Mouse (Mus musculus): ENCODE measurements at regions not wholly inside any gene's neighbourhood (a gene's known extent, or its start where the extent isn't known, plus 50 kb on each side); places are given as distances from the start of the nearest gene placed in this dataset.
A peak's percentile ranks its signal among the peaks of the same experiment; 100 is the strongest.

DNA sequence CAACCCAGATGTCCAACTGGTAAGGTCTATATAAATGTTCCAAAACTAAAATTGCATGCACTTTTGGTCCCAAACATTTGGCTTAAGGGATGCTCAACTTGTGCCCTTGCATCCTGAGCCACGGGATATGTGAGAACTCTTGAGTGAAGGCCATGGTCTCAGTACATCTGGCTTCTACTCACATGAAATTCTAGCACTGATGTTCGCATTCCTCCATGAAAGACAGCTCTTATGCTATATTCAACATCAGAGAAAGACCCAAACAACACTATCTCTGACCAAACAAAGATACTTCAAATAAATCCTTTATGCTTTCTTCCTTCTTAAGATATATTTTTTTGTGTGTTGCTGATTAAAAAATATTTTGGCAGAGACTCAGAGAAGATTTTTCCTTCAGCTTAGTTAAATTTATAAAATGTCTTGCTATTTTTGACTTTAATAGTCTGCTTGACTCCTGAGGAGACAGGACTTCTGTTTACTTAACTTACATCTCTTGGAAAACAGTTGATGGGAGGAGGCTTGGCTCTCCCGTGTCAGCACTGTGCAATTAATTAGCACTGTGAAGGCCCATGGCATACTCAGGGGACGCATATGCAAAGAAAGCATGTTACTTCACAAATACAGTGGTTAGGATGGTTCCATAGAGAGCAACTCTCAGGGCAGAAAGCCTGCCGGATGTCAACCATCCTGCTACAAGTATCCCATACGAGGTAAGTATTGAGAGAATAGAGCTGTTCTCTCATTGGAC lies 230.9 kb downstream of the Gm19410 start:
- Histone ChIP-seq H3K4me1 (ENCODE audit: control insufficient read depth, insufficient read depth, low read depth, low read length) (no peaks in the 10 kb centered on the region), H3K27me3 (replicated peaks; ENCODE audit: control insufficient read depth, insufficient read depth, low read length) (no peaks in the 10 kb centered on the region), H3K4me3 (ENCODE audit: low read length) (no peak overlapping the region), H3K27ac (ENCODE audit: low read depth, low read length) (no peak overlapping the region), H3K9me3 (ENCODE audit: control insufficient read depth, low read length) (no peaks in the 10 kb centered on the region), H3K9ac (ENCODE audit: low read depth, low read length) (no peak overlapping the region), H3K36me3 (ENCODE audit: control insufficient read depth, insufficient read depth, low read length) (no peaks in the 10 kb centered on the region), H3K4me2 (ENCODE audit: low read length) (no peak overlapping the region)
- 71% methylated on average over 6 of the region's 6 CpGs for whole genome bisulfite sequencing
- no peak for ATAC-seq

DNA sequence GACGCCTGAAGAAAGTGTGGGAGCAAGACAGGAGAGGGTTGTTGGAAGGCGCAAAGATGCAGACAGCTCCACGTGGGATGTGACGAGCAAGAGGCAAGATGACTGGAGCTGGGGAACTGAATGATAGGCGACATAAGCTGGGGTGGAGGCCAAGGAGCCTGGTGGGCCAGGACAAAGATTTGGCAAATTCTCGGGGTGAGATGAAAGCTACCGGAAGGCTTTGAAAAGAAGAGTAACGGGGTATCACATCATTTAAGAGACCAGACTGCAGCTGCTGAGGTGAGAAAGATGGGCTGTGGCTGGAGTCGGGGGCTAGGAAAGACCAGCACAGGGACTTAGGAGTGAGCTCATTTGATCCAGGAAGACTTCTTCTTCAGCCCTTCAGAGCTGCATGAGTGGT lies 234.0 kb downstream of the Gm19410 start:
- WGBS = 84% methylated on average over 9 of the region's 9 CpGs
- Histone ChIP-seq H3K9me3 (ENCODE audit: control insufficient read depth, low read length) (no peaks in the 10 kb centered on the region), H3K27ac (ENCODE audit: low read depth, low read length) (no peak overlapping the region), H3K36me3 (ENCODE audit: control insufficient read depth, insufficient read depth, low read length) (no peaks in the 10 kb centered on the region), H3K4me3 (ENCODE audit: low read length) (no peak overlapping the region), H3K4me2 (ENCODE audit: low read length) (no peak overlapping the region), H3K27me3 (replicated peaks; ENCODE audit: control insufficient read depth, insufficient read depth, low read length) (no peaks in the 10 kb centered on the region), H3K4me1 (ENCODE audit: control insufficient read depth, insufficient read depth, low read depth, low read length) (no peaks in the 10 kb centered on the region), H3K9ac (ENCODE audit: low read depth, low read length) (no peak overlapping the region)
- no peak for ATAC-seq

DNA sequence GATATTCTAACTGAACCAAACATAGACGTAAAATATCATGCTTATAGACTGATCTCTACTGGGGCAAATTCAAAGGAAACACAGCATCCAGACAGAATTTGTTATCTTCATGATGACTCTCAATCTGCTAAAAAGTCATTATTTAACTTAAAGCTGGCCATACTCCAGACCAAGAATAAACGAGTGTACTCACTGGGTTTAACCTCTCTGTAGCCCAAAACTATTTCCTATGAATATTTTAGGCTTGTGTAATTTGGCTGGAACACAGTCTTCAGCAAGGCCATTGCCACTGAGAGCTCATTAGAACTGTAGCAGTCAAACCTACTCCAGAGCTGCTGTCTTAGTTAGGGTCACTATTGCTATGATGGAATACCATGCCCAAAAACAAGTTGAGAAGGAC lies 238.8 kb downstream of the Gm19410 start:
- H3K27me3 ChIP-seq (replicated peaks; ENCODE audit: control insufficient read depth, insufficient read depth, low read length) = no peaks in the 10 kb centered on the region
- WGBS = 82% methylated on average over 2 of the region's 2 CpGs
- H3K9me3 ChIP-seq (ENCODE audit: control insufficient read depth, low read length) = peaks cover 3% of the 10 kb centered on the region; the same call in 1 of the 2 replicates
- H3K9ac ChIP-seq (ENCODE audit: low read depth, low read length) = no peak overlapping the region
- no peaks in the 10 kb centered on the region for H3K4me1 ChIP-seq (ENCODE audit: control insufficient read depth, insufficient read depth, low read depth, low read length)
- ATAC-seq = no peak
- H3K27ac ChIP-seq (ENCODE audit: low read depth, low read length) = no peak overlapping the region
- no peak overlapping the region for H3K4me3 ChIP-seq (ENCODE audit: low read length)
- H3K36me3 ChIP-seq (ENCODE audit: control insufficient read depth, insufficient read depth, low read length) = no peaks in the 10 kb centered on the region
- H3K4me2 ChIP-seq (ENCODE audit: low read length) = no peak overlapping the region

DNA sequence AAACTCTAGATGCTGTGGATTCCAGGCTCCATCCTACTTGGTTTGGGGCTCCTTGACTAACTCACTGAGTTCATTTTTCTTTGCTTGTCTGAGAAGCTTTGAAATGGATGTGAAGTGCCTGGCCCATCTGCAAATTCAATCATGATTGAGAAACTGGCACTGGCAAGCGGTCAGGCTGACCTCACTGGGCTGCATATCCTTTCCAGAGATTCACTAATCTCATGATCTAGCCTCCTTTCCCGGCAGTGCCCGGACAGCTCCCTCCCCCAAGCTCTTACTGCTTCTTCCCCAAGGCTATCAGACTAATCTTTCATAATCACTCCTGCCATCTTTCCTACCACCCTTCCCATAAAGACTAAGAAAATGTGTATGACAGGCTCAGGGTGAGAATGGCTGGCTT lies 239.9 kb downstream of the Gm19410 start:
- Histone ChIP-seq H3K9me3 (ENCODE audit: control insufficient read depth, low read length) (peaks cover 3% of the 10 kb centered on the region; the same call in 1 of the 2 replicates), H3K4me3 (ENCODE audit: low read length) (no peak overlapping the region)
- WGBS = 71% methylated on average over 3 of the region's 3 CpGs

DNA sequence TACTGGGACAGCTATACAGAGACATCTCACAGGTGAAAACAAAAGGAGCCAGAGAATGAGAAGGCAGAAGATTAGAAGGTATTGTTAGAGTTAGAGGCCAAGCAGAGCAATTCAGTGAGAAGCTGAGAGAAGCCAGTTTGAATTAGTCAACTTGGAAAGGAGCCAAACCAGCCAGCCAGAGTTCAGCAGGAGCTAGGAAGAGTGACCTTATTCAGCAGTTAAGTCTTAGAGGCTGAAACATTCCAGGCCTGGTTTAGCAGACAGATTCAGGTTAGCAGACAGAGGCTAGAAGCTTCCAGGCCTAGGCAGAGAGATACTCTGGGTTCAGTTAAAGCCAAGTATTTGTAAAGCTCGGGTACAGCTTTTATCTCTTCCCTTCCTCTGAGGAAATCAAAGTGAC lies 242.1 kb downstream of the Gm19410 start:
- Histone ChIP-seq H3K36me3 (ENCODE audit: control insufficient read depth, insufficient read depth, low read length) (no peaks in the 10 kb centered on the region), H3K4me1 (ENCODE audit: control insufficient read depth, insufficient read depth, low read depth, low read length) (no peaks in the 10 kb centered on the region), H3K27ac (ENCODE audit: low read depth, low read length) (no peak overlapping the region), H3K4me3 (ENCODE audit: low read length) (no peak overlapping the region), H3K9ac (ENCODE audit: low read depth, low read length) (no peak overlapping the region), H3K27me3 (replicated peaks; ENCODE audit: control insufficient read depth, insufficient read depth, low read length) (no peaks in the 10 kb centered on the region), H3K9me3 (ENCODE audit: control insufficient read depth, low read length) (peaks cover 3% of the 10 kb centered on the region; the same call in 1 of the 2 replicates), H3K4me2 (ENCODE audit: low read length) (no peak overlapping the region)
- WGBS = 96% methylated on average over 1 of the region's 1 CpGs
- no peak for ATAC-seq

More for the DNA sequence above, 239.9 kb downstream of the Gm19410 start:
- H3K4me2 ChIP-seq (ENCODE audit: low read length) = no peak overlapping the region
- no peaks in the 10 kb centered on the region for H3K4me1 ChIP-seq (ENCODE audit: control insufficient read depth, insufficient read depth, low read depth, low read length)
- no peaks in the 10 kb centered on the region for H3K36me3 ChIP-seq (ENCODE audit: control insufficient read depth, insufficient read depth, low read length)
- no peaks in the 10 kb centered on the region for H3K27me3 ChIP-seq (replicated peaks; ENCODE audit: control insufficient read depth, insufficient read depth, low read length)
- no peak for ATAC-seq
- H3K9ac ChIP-seq (ENCODE audit: low read depth, low read length) = no peak overlapping the region
- H3K27ac ChIP-seq (ENCODE audit: low read depth, low read length) = no peak overlapping the region

DNA sequence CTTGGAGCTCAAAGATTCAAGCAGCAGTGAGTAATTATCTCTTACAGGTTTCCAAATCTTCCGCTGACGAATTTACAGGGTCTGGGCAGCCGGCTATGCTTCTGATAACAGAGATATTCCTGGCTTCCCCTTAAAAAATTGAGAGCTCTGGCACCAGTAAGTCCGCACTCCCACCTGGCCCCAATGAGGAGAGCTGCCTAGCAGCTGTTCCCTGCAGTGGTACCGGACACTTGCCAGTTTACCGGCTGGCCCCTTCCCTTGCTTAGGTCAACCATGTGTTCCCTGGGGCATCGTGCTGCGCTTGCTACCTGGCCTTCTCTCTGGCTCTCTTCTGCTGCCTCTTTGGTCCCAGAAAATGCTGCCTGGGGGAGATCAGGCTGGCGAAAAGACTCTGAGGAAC lies 244.0 kb downstream of the Gm19410 start:
- peak; percentile 52; the same call in 1 of the 2 replicates for ATAC-seq
- H3K9ac ChIP-seq (ENCODE audit: low read depth, low read length) = no peak overlapping the region
- no peak overlapping the region for H3K4me2 ChIP-seq (ENCODE audit: low read length)
- H3K9me3 ChIP-seq (ENCODE audit: control insufficient read depth, low read length) = peaks cover 3% of the 10 kb centered on the region; the same call in 1 of the 2 replicates
- H3K4me1 ChIP-seq (ENCODE audit: control insufficient read depth, insufficient read depth, low read depth, low read length) = peaks cover 8% of the 10 kb centered on the region
- no peaks in the 10 kb centered on the region for H3K27me3 ChIP-seq (replicated peaks; ENCODE audit: control insufficient read depth, insufficient read depth, low read length)
- 62% methylated on average over 9 of the region's 9 CpGs for WGBS
- H3K4me3 ChIP-seq (ENCODE audit: low read length) = no peak overlapping the region
- H3K36me3 ChIP-seq (ENCODE audit: control insufficient read depth, insufficient read depth, low read length) = no peaks in the 10 kb centered on the region
- no peak overlapping the region for H3K27ac ChIP-seq (ENCODE audit: low read depth, low read length)

DNA sequence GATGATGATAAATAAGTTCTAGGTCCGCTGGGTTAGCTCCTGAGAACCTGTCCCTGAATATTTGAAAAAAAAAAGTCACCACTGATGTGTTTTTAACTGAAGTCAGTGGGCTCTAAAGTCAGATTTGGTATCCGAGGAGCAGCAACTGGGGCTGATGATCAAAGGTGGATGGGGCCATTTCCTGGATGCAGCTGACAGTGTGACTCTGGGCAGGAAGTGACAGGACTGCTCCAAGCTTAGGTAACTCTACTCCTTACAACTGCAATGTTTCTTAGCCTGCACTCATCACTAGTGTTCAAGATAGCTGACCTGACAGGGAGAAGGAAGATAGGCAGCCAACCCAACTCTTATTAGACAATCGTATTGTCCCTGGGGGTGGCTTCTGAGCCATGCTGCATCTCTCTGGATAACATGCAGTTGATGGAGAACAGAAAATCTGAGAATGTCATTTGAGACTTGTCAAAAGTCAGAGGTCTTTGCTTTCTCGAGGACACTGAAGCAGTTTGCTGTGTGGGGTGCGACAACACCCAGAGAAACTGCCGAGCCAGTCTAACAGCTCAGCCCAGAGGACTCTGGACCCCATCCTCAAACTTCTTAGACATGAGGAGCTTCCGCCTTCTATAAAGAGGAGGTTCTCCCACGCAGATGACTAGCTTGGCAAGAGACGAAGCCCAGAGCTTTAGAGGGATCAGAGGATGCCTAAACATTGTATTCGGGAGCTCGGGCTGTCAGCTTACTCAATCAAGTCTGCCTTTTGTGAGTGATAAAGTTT lies 245.0 kb downstream of the Gm19410 start:
- H3K4me1 ChIP-seq (ENCODE audit: control insufficient read depth, insufficient read depth, low read depth, low read length) = peaks cover 9% of the 10 kb centered on the region
- no peak overlapping the region for H3K4me2 ChIP-seq (ENCODE audit: low read length)
- no peak overlapping the region for H3K9ac ChIP-seq (ENCODE audit: low read depth, low read length)
- H3K9me3 ChIP-seq (ENCODE audit: control insufficient read depth, low read length) = peaks cover 3% of the 10 kb centered on the region; the same call in 1 of the 2 replicates
- WGBS = 78% methylated on average over 11 of the region's 11 CpGs
- no peak overlapping the region for H3K27ac ChIP-seq (ENCODE audit: low read depth, low read length)
- no peak overlapping the region for H3K4me3 ChIP-seq (ENCODE audit: low read length)
- H3K27me3 ChIP-seq (replicated peaks; ENCODE audit: control insufficient read depth, insufficient read depth, low read length) = no peaks in the 10 kb centered on the region
- H3K36me3 ChIP-seq (ENCODE audit: control insufficient read depth, insufficient read depth, low read length) = no peaks in the 10 kb centered on the region
- no peak for ATAC-seq

DNA sequence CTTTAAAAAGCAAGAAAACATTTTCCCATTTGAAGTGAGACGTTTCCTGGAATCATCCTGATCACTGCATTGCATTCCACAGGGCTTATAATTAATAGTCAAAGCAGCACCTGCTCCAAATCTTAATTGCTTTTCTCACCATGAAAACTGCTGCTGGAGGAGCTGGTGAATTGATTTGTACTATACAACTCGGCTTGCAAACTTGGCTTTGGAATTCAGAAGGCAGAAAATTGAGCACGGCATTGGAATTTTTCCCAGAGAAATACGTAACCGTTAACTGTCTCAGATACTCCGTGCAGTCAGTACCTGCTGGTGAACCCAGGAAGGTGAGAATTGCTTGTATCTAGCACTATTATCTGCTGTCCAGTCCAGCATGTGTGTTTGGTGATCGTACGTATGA lies 249.3 kb downstream of the Gm19410 start:
- peak; percentile 66 for ATAC-seq
- Histone ChIP-seq H3K27me3 (replicated peaks; ENCODE audit: control insufficient read depth, insufficient read depth, low read length) (no peaks in the 10 kb centered on the region), H3K9ac (ENCODE audit: low read depth, low read length) (no peak overlapping the region), H3K27ac (ENCODE audit: low read depth, low read length) (peak overlapping the region; percentile 48; the same call in 1 of the 2 replicates), H3K36me3 (ENCODE audit: control insufficient read depth, insufficient read depth, low read length) (no peaks in the 10 kb centered on the region), H3K9me3 (ENCODE audit: control insufficient read depth, low read length) (no peaks in the 10 kb centered on the region), H3K4me2 (ENCODE audit: low read length) (no peak overlapping the region), H3K4me3 (ENCODE audit: low read length) (no peak overlapping the region), H3K4me1 (ENCODE audit: control insufficient read depth, insufficient read depth, low read depth, low read length) (peaks cover 15% of the 10 kb centered on the region)
- 33% methylated on average over 8 of the region's 8 CpGs for WGBS

DNA sequence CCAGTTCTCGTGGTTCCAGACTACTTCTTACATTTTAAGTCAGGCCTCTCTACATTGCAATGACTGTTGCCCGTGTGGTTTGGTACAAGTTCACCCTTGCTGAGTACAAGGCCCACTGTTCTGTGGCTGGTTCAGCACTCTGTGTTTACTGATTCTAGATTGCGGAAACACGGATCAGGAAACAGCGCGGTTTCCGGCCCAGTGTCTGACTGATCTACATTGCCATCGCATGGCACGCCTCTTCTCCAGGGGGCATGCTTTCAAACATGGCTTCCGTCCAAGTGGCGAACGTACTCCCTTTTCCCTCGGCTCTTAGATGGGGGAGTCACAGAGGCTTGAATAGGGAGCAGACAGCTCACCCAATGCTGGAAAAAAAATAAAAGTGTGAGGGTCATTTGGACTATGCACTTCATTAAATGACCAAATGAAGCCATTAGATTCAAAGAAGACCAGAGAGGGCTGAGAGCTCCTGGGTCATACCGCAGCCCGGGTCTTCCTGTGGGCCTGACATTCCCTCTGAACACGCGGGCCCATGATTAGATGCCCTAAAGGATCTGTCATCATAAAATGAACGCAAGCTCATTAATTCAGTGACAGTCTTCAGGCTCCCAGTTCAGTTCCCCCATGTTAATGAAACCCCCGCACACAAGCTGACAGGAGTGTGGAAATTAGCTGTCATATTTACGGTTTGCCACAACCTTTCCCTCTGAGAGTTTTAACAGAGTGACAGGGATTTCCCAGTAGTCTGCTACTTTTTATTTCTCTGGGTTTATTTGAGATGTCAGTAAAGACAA lies 250.9 kb downstream of the Gm19410 start:
- Histone ChIP-seq H3K9me3 (ENCODE audit: control insufficient read depth, low read length) (no peaks in the 10 kb centered on the region), H3K4me3 (ENCODE audit: low read length) (no peak overlapping the region), H3K4me2 (ENCODE audit: low read length) (no peak overlapping the region), H3K27me3 (replicated peaks; ENCODE audit: control insufficient read depth, insufficient read depth, low read length) (no peaks in the 10 kb centered on the region), H3K27ac (ENCODE audit: low read depth, low read length) (no peak overlapping the region), H3K4me1 (ENCODE audit: control insufficient read depth, insufficient read depth, low read depth, low read length) (peaks cover 15% of the 10 kb centered on the region), H3K36me3 (ENCODE audit: control insufficient read depth, insufficient read depth, low read length) (no peaks in the 10 kb centered on the region), H3K9ac (ENCODE audit: low read depth, low read length) (no peak overlapping the region)
- ATAC-seq = peak; percentile 25; the same call in 1 of the 2 replicates
- WGBS = 43% methylated on average over 20 of the region's 20 CpGs

Measured in hindbrain, embryonic 16.5 days (tissue).